Mouse (Mus musculus): ENCODE measurements around the gene Gm17604.
A peak's percentile ranks its signal among the peaks of the same experiment; 100 is the strongest.

Gene Gm17604

DNA sequence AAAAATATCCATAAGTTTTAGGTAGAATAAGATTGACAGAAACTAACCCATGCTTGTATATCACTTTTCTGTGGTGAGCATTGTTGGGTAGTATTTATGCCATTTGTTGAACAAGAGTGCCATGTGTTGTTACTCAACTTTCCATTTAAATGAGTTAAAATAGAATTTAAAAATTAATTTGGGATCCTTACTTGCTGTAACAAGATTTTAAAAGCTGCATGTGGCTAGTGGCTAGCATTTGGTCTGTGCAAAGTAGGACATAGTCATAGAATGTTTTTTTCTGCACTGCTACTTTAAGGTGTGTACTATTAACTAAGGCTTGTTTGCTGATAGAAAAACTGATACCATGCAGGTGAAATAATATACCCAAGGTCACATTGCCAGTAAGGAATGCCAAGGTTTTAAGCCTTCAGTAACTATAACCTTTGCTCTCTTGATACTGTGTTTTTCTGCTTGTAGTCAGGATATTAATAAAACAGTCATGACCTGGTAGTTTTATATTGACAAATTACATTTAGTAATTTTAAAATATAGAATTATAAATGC, at the start of gene Gm17604:
TSS of gene Gm17604 (minus strand) at position 51 of the 546 bp plus-strand sequence.
- DNase-seq (ENCODE audit: low read depth, low spot score) = no peak

- no peak for DNase-seq (ENCODE audit: low read depth, low spot score)
Measured at GRCm38 (mm10) chrX:165049929-165050328, 45.3 kb upstream of the Gm17604 start.

- peak; percentile 91 for DNase-seq (ENCODE audit: low read depth, low spot score)
Measured at GRCm38 (mm10) chrX:165003141-165003540, 1.5 kb downstream of the Gm17604 start.

GRCm38 (mm10) chrX:164980193-164980775, 24.3 kb downstream of the Gm17604 start, which contains the start of the genes Mospd2 and Fancb:
Mospd2 (minus strand) TSS chrX:164980375.
Fancb (plus strand) TSS chrX:164980592.
- peak; percentile 94 for DNase-seq (ENCODE audit: low read depth, low spot score)

GRCm38 (mm10) chrX:164978866-164979265, 25.8 kb downstream of the Gm17604 start:
- no peak for DNase-seq (ENCODE audit: low read depth, low spot score)

GRCm38 (mm10) chrX:164971206-164971605, 33.4 kb downstream of the Gm17604 start:
- DNase-seq (ENCODE audit: low read depth, low spot score) = no peak

- DNase-seq (ENCODE audit: low read depth, low spot score) = no peak
Measured at GRCm38 (mm10) chrX:164965750-164966448, 38.7 kb downstream of the Gm17604 start.
